In genomic region chr1:159570270-159570669, GRCm38 (mm10) we compare ENCODE assay signal across 14 mouse cellular contexts. TPM values are rescaled to one million over a fixed set of nuclear protein-coding genes. Genes with fewer than 3 reads are reported as not detected.
A peak's percentile ranks its signal among the peaks of the same experiment; 100 is the strongest.
DNase-seq lines count a peak whose midpoint lies in the region; ATAC-seq and TF ChIP-seq lines count a peak whose summit lies in the region.
"Had no signal": no experiment of that assay in that cellular context is flagged by ENCODE, and none has a peak within 500 bp of the region (broad histone marks: within the 10 kb centered on the region; RNA-seq: fewer than 3 reads in every experiment).

No protein-coding gene starts in this region.

- TF ChIP-seq CTCF in testis, adult 2 months (IDR thresholded peaks at IDR 0.05; ENCODE audit: control insufficient read depth, insufficient read depth, insufficient replicate concordance, low read depth, low read length), result no peak

- 34% methylated on average over 8 of the region's 8 CpGs for WGBS in midbrain, embryonic 10.5 days

- peak overlapping the region; percentile 36; the same call in 1 of the 2 replicates for H3K27ac ChIP-seq in testis, adult 2 months (ENCODE audit: control insufficient read depth, insufficient read depth, low read depth, low read length)
- peak overlapping the region; percentile 57 for H3K27ac ChIP-seq in midbrain, embryonic 10.5 days (replicated peaks)
- H3K27ac ChIP-seq: limb, embryonic 10.5 days had no signal

- no peak for TF ChIP-seq POLR2A in testis, adult 2 months (IDR thresholded peaks at IDR 0.05; ENCODE audit: control insufficient read depth, low read depth, low read length)

- intact Hi-C loops in heart, postnatal 14 days (cut with DNase I), result no loop called here

- ATAC-seq in frontal cortex, adult (ENCODE audit: low TSS enrichment), result no peak

- H3K4me3 ChIP-seq in testis, adult 2 months (ENCODE audit: control insufficient read depth, low read depth, low read length), result no peak overlapping the region
- H3K4me3 ChIP-seq in midbrain, embryonic 10.5 days, result no peak overlapping the region
- H3K4me3 ChIP-seq: limb, embryonic 10.5 days had no signal

- peak; percentile 13 for DNase-seq in heart, adult 8-10 months (ENCODE audit: low spot score)
- no peak for DNase-seq in heart, postnatal 14 days
- DNase-seq in testis, postnatal 10 days (ENCODE audit: low spot score), result no peak
- no peak for DNase-seq in midbrain, embryonic 10.5 days (ENCODE audit: low spot score)
- no peak for DNase-seq in urinary bladder, adult 2 months (ENCODE audit: low spot score)
- no peak for DNase-seq in thymus, postnatal 4 days
- DNase-seq: adrenal gland, postnatal 36 days; cerebellum, adult 8-10 months; kidney, postnatal 4 days had no signal

- no peaks in the 10 kb centered on the region for H3K27me3 ChIP-seq in testis, adult 2 months (ENCODE audit: control insufficient read depth, insufficient read depth, low read length)
- 0 out of 2 replicates have a peak, but pooled peaks cover 3% of the 10 kb centered on the region for H3K27me3 ChIP-seq in midbrain, embryonic 10.5 days (ENCODE audit: low read depth, poor library complexity, severe bottlenecking)

- H3K9me3 ChIP-seq in midbrain, embryonic 10.5 days (replicated peaks), result no peaks in the 10 kb centered on the region
- H3K9me3 ChIP-seq: limb, embryonic 10.5 days had no signal

- H3K4me1 ChIP-seq in testis, adult 2 months (ENCODE audit: control insufficient read depth, insufficient read depth, low read length), result no peaks in the 10 kb centered on the region
- peaks cover 17% of the 10 kb centered on the region for H3K4me1 ChIP-seq in midbrain, embryonic 10.5 days

- H3K36me3 ChIP-seq in testis, adult 2 months (ENCODE audit: control insufficient read depth, insufficient read depth, low read length), result no peaks in the 10 kb centered on the region
- H3K36me3 ChIP-seq in midbrain, embryonic 10.5 days, result no peaks in the 10 kb centered on the region
- H3K36me3 ChIP-seq: limb, embryonic 10.5 days had no signal

RNA-seq across cellular contexts. Expression of gene Tnr, which starts 46.7 kb away (rescaled TPM):
- under 1 TPM; 0.03 to 0.25 (median 0.10) TPM for total RNA-seq in heart, adult 8-10 months (2022)
- under 1 TPM; 0.53 to 0.56 TPM for total RNA-seq in heart, postnatal 14 days (2021)
- 0.05 and 0.08 TPM in 2 replicates for polyA plus RNA-seq in testis, adult 2 months (2012; rRNA removed)
- polyA plus RNA-seq in midbrain, embryonic 10.5 days (2016; fragmentation: Nextera tagmentation; extraction: Ambion mirVana), result 0.05 and 0.53 TPM in 2 replicates
- polyA plus RNA-seq in urinary bladder, adult 2 months (2012; rRNA removed), result 0.03 and 0.04 TPM in 2 replicates
- total RNA-seq: hematopoietic stem cell, adult 5-6 weeks; megakaryocyte progenitor cell, adult 5-6 weeks had no signal
- polyA plus RNA-seq: limb, embryonic 10.5 days had no signal
